Mouse (Mus musculus): ENCODE results near the gene Pglyrp2. TPM values are rescaled to one million over a fixed set of nuclear protein-coding genes. Genes with fewer than 3 reads are reported as not detected.

Pglyrp2 gene
- total RNA-seq, 2 experiments from 2014 or later: 0.80 to 2.1 TPM

- ATAC-seq (replicated peaks; ENCODE audit: poor library complexity, severe bottlenecking): no peak; the same call in 1 of the 2 replicates
These were observed 61.3 kb downstream of the Pglyrp2 start for GRCm38 (mm10) chr17:32362686-32363085.

Other genes with a start within 250 kb of the Pglyrp2 start
- gene Ephx3, start 234.6 kb downstream of the Pglyrp2 start, total RNA-seq (2014; fragmentation: Nextera tagmentation): not detected in 2 replicates
- not detected in 2 replicates for gene Ephx3, start 234.6 kb downstream of the Pglyrp2 start, total RNA-seq (2017)
- gene Brd4, start 139.4 kb downstream of the Pglyrp2 start, total RNA-seq (2014; fragmentation: Nextera tagmentation): 116 and 144 TPM in 2 replicates
- 14.4 and 22.2 TPM in 2 replicates for gene Brd4, start 139.4 kb downstream of the Pglyrp2 start, total RNA-seq (2017)
- 58.2 and 92.9 TPM in 2 replicates for gene Akap8, start 102.9 kb downstream of the Pglyrp2 start, total RNA-seq (2014; fragmentation: Nextera tagmentation)
- gene Akap8, start 102.9 kb downstream of the Pglyrp2 start, total RNA-seq (2017): 125 and 132 TPM in 2 replicates
- gene Akap8l, start 73.6 kb downstream of the Pglyrp2 start, total RNA-seq (2014; fragmentation: Nextera tagmentation): 31.6 and 55.2 TPM in 2 replicates
- gene Akap8l, start 73.6 kb downstream of the Pglyrp2 start, total RNA-seq (2017): 58.8 and 65.8 TPM in 2 replicates
- gene Wiz, start 34.7 kb downstream of the Pglyrp2 start, total RNA-seq (2014; fragmentation: Nextera tagmentation): 33.7 and 36.7 TPM in 2 replicates
- gene Wiz, start 34.7 kb downstream of the Pglyrp2 start, total RNA-seq (2017): 4.7 and 5.5 TPM in 2 replicates
- 44.1 and 84.5 TPM in 2 replicates for gene Rasal3, start 20.6 kb downstream of the Pglyrp2 start, total RNA-seq (2014; fragmentation: Nextera tagmentation)
- gene Rasal3, start 20.6 kb downstream of the Pglyrp2 start, total RNA-seq (2017): 44.5 and 60.1 TPM in 2 replicates
- not detected in 2 replicates for gene Cyp4f39, start 28.6 kb upstream of the Pglyrp2 start, total RNA-seq (2014; fragmentation: Nextera tagmentation)
- gene Cyp4f39, start 28.6 kb upstream of the Pglyrp2 start, total RNA-seq (2017): 0.21 TPM in 1 of 2 replicates, not detected in the other
- gene Cyp4f17, start 81.9 kb upstream of the Pglyrp2 start, total RNA-seq (2014; fragmentation: Nextera tagmentation): 1.2 and 1.9 TPM in 2 replicates
- gene Cyp4f17, start 81.9 kb upstream of the Pglyrp2 start, total RNA-seq (2017): 0.13 and 0.31 TPM in 2 replicates
- gene Cyp4f16, start 112.4 kb upstream of the Pglyrp2 start, total RNA-seq (2014; fragmentation: Nextera tagmentation): 10.5 and 17.7 TPM in 2 replicates
- gene Cyp4f16, start 112.4 kb upstream of the Pglyrp2 start, total RNA-seq (2017): 10.2 and 11.0 TPM in 2 replicates
- gene Cyp4f37, start 197.1 kb upstream of the Pglyrp2 start, total RNA-seq (2014; fragmentation: Nextera tagmentation): not detected in 2 replicates
- gene Cyp4f37, start 197.1 kb upstream of the Pglyrp2 start, total RNA-seq (2017): not detected in 2 replicates
- not detected in 2 replicates for gene Cyp4f40, start 234.7 kb upstream of the Pglyrp2 start, total RNA-seq (2014; fragmentation: Nextera tagmentation)
- not detected in 2 replicates for gene Cyp4f40, start 234.7 kb upstream of the Pglyrp2 start, total RNA-seq (2017)

Measured in granulocyte monocyte progenitor cell, adult 5-6 weeks (primary cell).